Mouse (Mus musculus) liver, postnatal 0 days (tissue): ENCODE measurements around the gene Sec63.

Experiments
- CTCF ChIP-seq: sonication (generic); IDR thresholded peaks from 2 replicates; pipeline ENCODE4 v1.5.1; 2016; ENCODE audit warnings: antibody characterized with exemption, low read depth
- EP300 ChIP-seq: IDR thresholded peaks from 2 replicates; pipeline ENCODE4 v1.6.1; 2016; ENCODE audit warnings: antibody characterized with exemption, low read depth, mild to moderate bottlenecking

- TF ChIP-seq CTCF (no peak), EP300 (no peak)
Observed at GRCm38 (mm10) chr10:42780753-42781152, 19.5 kb downstream of the Sec63 start.
